Mouse (Mus musculus) layer of hippocampus, adult 18-20 months (tissue): ENCODE data around the gene 1700003E16Rik. TPM values are rescaled to one million over a fixed set of nuclear protein-coding genes. Genes with fewer than 3 reads are reported as not detected.
"Not testable (repeated sequence)": the region's sequence is repeated elsewhere in the genome, so short reads cannot be mapped to it uniquely, and the experiment has no call there.

Source experiments
- DNase-seq, 2 experiments: peaks; one replicate each; pipeline ENCODE4 v3.0.0; 2022; ENCODE audit warnings: low spot score in 2 of 2
- total RNA-seq, 2 experiments: library from RNA; stranded (reverse); gene quantifications; 2 replicates each; pipeline ENCODE4 v1.2.3; 2021

The 1700003E16Rik gene
- total RNA-seq, 2 experiments from 2014 or later = 25.3 to 26.1 TPM

GRCm38 (mm10) chr6:83155552-83156238 is 509 bp upstream of the 1700003E16Rik start:
- no peak for DNase-seq

GRCm38 (mm10) chr6:83159456-83159855 is 3.3 kb downstream of the 1700003E16Rik start:
- DNase-seq = not testable (repeated sequence)

GRCm38 (mm10) chr6:83161442-83161841 is 5.2 kb downstream of the 1700003E16Rik start:
- DNase-seq = no peak

GRCm38 (mm10) chr6:83161921-83162641 is 5.9 kb downstream of the 1700003E16Rik start:
- no peak for DNase-seq

- peak in 1 of 2 experiments; percentile 80 for DNase-seq
Observed at GRCm38 (mm10) chr6:83162701-83163100, 6.5 kb downstream of the 1700003E16Rik start.

GRCm38 (mm10) chr6:83165026-83165606 is 8.9 kb downstream of the 1700003E16Rik start:
- DNase-seq = no peak

GRCm38 (mm10) chr6:83165607-83166242 is 9.5 kb downstream of the 1700003E16Rik start, which contains the start of gene Dctn1:
Gene Dctn1, plus strand, starts transcription at chr6:83165920.
- DNase-seq = peak; percentile 93 to 95

- DNase-seq = no peak
Observed at GRCm38 (mm10) chr6:83166243-83166630, 10.0 kb downstream of the 1700003E16Rik start.

GRCm38 (mm10) chr6:83169872-83170271 is 13.7 kb downstream of the 1700003E16Rik start:
- DNase-seq = no peak

GRCm38 (mm10) chr6:83171063-83171462 is 14.9 kb downstream of the 1700003E16Rik start:
- DNase-seq = peak in 1 of 2 experiments; percentile 69

- DNase-seq = peak; percentile 72 to 90
Observed at GRCm38 (mm10) chr6:83172240-83172920, 16.2 kb downstream of the 1700003E16Rik start.

GRCm38 (mm10) chr6:83175996-83176395 is 19.8 kb downstream of the 1700003E16Rik start:
- no peak for DNase-seq

- DNase-seq = peak; percentile 74 to 88
Observed at GRCm38 (mm10) chr6:83179390-83180117, 23.4 kb downstream of the 1700003E16Rik start.

GRCm38 (mm10) chr6:83180605-83181004 is 24.4 kb downstream of the 1700003E16Rik start:
- DNase-seq = no peak

- no peak for DNase-seq
Observed at GRCm38 (mm10) chr6:83184858-83185435, 28.7 kb downstream of the 1700003E16Rik start.

- peak; percentile 92 to 94 for DNase-seq
Observed at GRCm38 (mm10) chr6:83185895-83186861, 30.0 kb downstream of the 1700003E16Rik start.

GRCm38 (mm10) chr6:83186946-83187345 is 30.7 kb downstream of the 1700003E16Rik start:
- DNase-seq = no peak

- no peak for DNase-seq
Observed at GRCm38 (mm10) chr6:83193571-83193970, 37.4 kb downstream of the 1700003E16Rik start.
